Mouse (Mus musculus) urinary bladder, postnatal 4 days (tissue): ENCODE data around the gene Cuedc2.

Experiments
- DNase-seq, 2 experiments: peaks; one replicate each; pipeline ENCODE4 v3.0.0; 2021 to 2022; ENCODE audit warnings: low spot score in 2 of 2

The Cuedc2 gene

GRCm38 (mm10) chr19:46306751-46307289, 31.7 kb downstream of the Cuedc2 start:
- no peak for DNase-seq

- no peak for DNase-seq
These were observed 32.3 kb downstream of the Cuedc2 start for GRCm38 (mm10) chr19:46306268-46306610.

GRCm38 (mm10) chr19:46305432-46306267, 32.9 kb downstream of the Cuedc2 start:
- peak; percentile 85 to 88 for DNase-seq

GRCm38 (mm10) chr19:46304908-46305333, 33.6 kb downstream of the Cuedc2 start:
- no peak for DNase-seq

GRCm38 (mm10) chr19:46304216-46304841, 34.2 kb downstream of the Cuedc2 start, which contains the start of gene Nfkb2:
Nfkb2 (plus strand) TSS chr19:46304320.
- peak; percentile 93 to 95 for DNase-seq

- DNase-seq = no peak
These were observed 35.0 kb downstream of the Cuedc2 start for GRCm38 (mm10) chr19:46303251-46304215.

- DNase-seq = peak in 1 of 2 experiments; percentile 26
These were observed 36.0 kb downstream of the Cuedc2 start for GRCm38 (mm10) chr19:46302551-46302950.

- DNase-seq = peak in 1 of 2 experiments; percentile 26
These were observed 38.0 kb downstream of the Cuedc2 start for GRCm38 (mm10) chr19:46300294-46301045.

GRCm38 (mm10) chr19:46296938-46297337, 41.6 kb downstream of the Cuedc2 start:
- no peak for DNase-seq

- no peak for DNase-seq
These were observed 47.9 kb downstream of the Cuedc2 start for GRCm38 (mm10) chr19:46290535-46291105.

GRCm38 (mm10) chr19:46287566-46287965, 50.9 kb downstream of the Cuedc2 start:
- no peak for DNase-seq

- no peak for DNase-seq
These were observed 51.6 kb downstream of the Cuedc2 start for GRCm38 (mm10) chr19:46286926-46287325.

- DNase-seq = no peak
These were observed 52.5 kb downstream of the Cuedc2 start for GRCm38 (mm10) chr19:46286047-46286446.

- DNase-seq = no peak
These were observed 52.9 kb downstream of the Cuedc2 start for GRCm38 (mm10) chr19:46285631-46286030.

- DNase-seq = no peak
These were observed 53.8 kb downstream of the Cuedc2 start for GRCm38 (mm10) chr19:46284686-46285085.

GRCm38 (mm10) chr19:46282081-46282849, 56.2 kb downstream of the Cuedc2 start:
- DNase-seq = no peak
